Mouse (Mus musculus): ENCODE measurements at regions not wholly inside any gene's neighbourhood (a gene's known extent, or its start where the extent isn't known, plus 50 kb on each side); places are given as distances from the start of the nearest gene placed in this dataset.
A peak's percentile ranks its signal among the peaks of the same experiment; 100 is the strongest.

- DNase-seq = peak; percentile 22 to 44
Observed at GRCm38 (mm10) chr1:175545131-175545530, 52.8 kb upstream of the Rgs7 start.
